Mouse (Mus musculus) liver, embryonic 16.5 days (tissue): ENCODE measurements around the gene Fkbp11. TPM values are rescaled to one million over a fixed set of nuclear protein-coding genes. Genes with fewer than 3 reads are reported as not detected.
"Not testable (repeated sequence)": the region's sequence is repeated elsewhere in the genome, so short reads cannot be mapped to it uniquely, and the experiment has no call there.

Experiments used
- ATAC-seq: fragments of 200-750 bp; cut with Nextera tagmentation; 2 replicates; pipeline ENCODE4 v1.8.0; 2017; ENCODE audit warnings: low read depth, mild to moderate bottlenecking, moderate number of reproducible peaks, moderate library complexity
- H3K27ac ChIP-seq: fragments of 300-500 bp; sonication (generic); 2 replicates; pipeline ENCODE4 v1.5.1; 2014; ENCODE audit warnings: mild to moderate bottlenecking, low read length
- H3K27me3 ChIP-seq: fragments of 300-500 bp; sonication (generic); 2 replicates; pipeline ENCODE4 v1.6.1; 2014; ENCODE audit warnings: low read depth, low read length, mixed read lengths; ENCODE audit not compliant: control insufficient read depth, insufficient read depth
- H3K36me3 ChIP-seq: fragments of 300-500 bp; sonication (generic); 2 replicates; pipeline ENCODE4 v1.6.1; 2014; ENCODE audit warnings: mild to moderate bottlenecking; ENCODE audit not compliant: control insufficient read depth, insufficient read depth
- H3K4me1 ChIP-seq: fragments of 300-500 bp; sonication (generic); 2 replicates; pipeline ENCODE4 v1.6.1; 2014; ENCODE audit warnings: low read depth, low read length, mixed read lengths; ENCODE audit not compliant: control insufficient read depth
- H3K4me2 ChIP-seq: fragments of 300-500 bp; sonication (generic); 2 replicates; pipeline ENCODE4 v1.6.1; 2014; ENCODE audit warnings: low read depth, low read length, mixed read lengths
- H3K4me3 ChIP-seq: fragments of 300-500 bp; sonication (generic); 2 replicates; pipeline ENCODE4 v1.5.1; 2014; ENCODE audit warnings: low read depth, mild to moderate bottlenecking, low read length
- H3K9ac ChIP-seq: fragments of 300-500 bp; sonication (generic); 2 replicates; pipeline ENCODE4 v1.6.1; 2014; ENCODE audit warnings: low read depth, low read length
- H3K9me3 ChIP-seq: fragments of 300-500 bp; sonication (generic); replicated peaks from 2 replicates; pipeline ENCODE4 v1.6.1; 2016; ENCODE audit warnings: low read length; ENCODE audit not compliant: control insufficient read depth
- WGBS: fragments of 180-500 bp; shearing (Covaris S2); extraction: QIAGEN DNeasy Blood & Tissue Kit; methylation state at CpG from one replicate; pipeline ENCODE4 v1.1.7; 2014; ENCODE audit not compliant: insufficient replicate concordance; 5-methylcytosine and 5-hydroxymethylcytosine counted together
- polyA plus RNA-seq: library from polyadenylated mRNA; unstranded; fragments of >200 nt; fragmentation: Nextera tagmentation; extraction: Ambion mirVana; gene quantifications from 2 replicates; pipeline ENCODE4 v1.2.1, GENCODE M21; 2015

The Fkbp11 gene
- polyA plus RNA-seq, 1 experiment from 2014 or later: 182 TPM

DNA sequence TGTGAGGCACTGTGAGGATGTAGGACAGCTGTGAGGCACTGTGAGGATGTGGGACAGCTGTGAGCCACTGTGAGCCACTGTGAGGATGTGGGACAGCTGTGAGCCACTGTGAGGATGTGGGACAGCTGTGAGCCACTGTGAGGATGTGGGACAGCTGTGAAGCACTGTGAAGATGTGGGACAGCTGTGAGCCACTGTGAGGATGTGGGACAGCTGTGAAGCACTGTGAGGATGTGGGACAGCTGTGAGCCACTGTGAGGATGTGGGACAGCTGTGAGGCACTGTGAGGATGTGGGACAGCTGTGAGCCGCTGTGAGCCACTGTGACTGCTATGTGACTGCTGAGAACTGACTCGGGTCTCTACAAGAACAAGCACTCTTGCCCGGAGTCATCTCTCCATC lies 15.9 kb upstream of the Fkbp11 start:
- not testable (repeated sequence) for H3K4me3 ChIP-seq, ATAC-seq, H3K9ac ChIP-seq, H3K27me3 ChIP-seq, H3K4me2 ChIP-seq, H3K4me1 ChIP-seq, H3K9me3 ChIP-seq, H3K36me3 ChIP-seq, H3K27ac ChIP-seq
- 82% methylated on average over 3 of the region's 3 CpGs for WGBS

GRCm38 (mm10) chr15:98742766-98743428 lies 14.9 kb upstream of the Fkbp11 start:
- H3K27me3 ChIP-seq: no peaks in the 10 kb centered on the region
- no peak overlapping the region for H3K27ac ChIP-seq
- WGBS: 71% methylated on average over 8 of the region's 8 CpGs
- H3K4me1 ChIP-seq: no peaks in the 10 kb centered on the region; the same call in 1 of the 2 replicates
- peaks cover 6% of the 10 kb centered on the region for H3K36me3 ChIP-seq
- ATAC-seq: no peak
- H3K4me3 ChIP-seq: no peak overlapping the region
- no peaks in the 10 kb centered on the region for H3K9me3 ChIP-seq
- H3K9ac ChIP-seq: no peak overlapping the region
- no peak overlapping the region for H3K4me2 ChIP-seq

GRCm38 (mm10) chr15:98740219-98740618 lies 12.2 kb upstream of the Fkbp11 start:
- Histone ChIP-seq H3K36me3 (peaks cover 6% of the 10 kb centered on the region), H3K4me3 (no peak overlapping the region), H3K27ac (no peak overlapping the region), H3K27me3 (no peaks in the 10 kb centered on the region), H3K4me1 (no peaks in the 10 kb centered on the region; the same call in 1 of the 2 replicates), H3K9me3 (no peaks in the 10 kb centered on the region), H3K9ac (no peak overlapping the region), H3K4me2 (no peak overlapping the region)
- WGBS: 81% methylated on average over 8 of the region's 8 CpGs
- no peak for ATAC-seq

DNA sequence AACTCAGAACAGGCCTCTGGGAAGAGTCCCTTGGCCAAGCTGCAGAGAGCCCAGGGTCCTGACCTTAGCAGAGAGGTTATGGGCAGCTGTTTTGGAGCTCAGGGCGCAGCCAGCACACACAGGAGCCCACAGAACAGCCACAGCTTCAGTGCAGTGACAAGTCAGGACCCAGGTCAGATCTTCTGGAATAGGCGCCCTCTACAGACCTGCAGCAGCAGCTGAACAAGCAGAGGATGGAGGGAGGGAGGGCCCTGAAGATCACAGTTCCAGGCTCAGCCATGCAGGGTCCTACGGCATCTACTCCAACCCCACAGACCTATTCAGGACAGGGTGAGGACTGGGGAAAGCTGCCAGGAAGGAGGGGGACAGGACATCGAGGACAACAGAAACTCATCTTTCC lies 10.8 kb upstream of the Fkbp11 start:
- H3K27me3 ChIP-seq: no peaks in the 10 kb centered on the region
- peak; percentile 50 for ATAC-seq
- H3K27ac ChIP-seq: peak overlapping the region; percentile 46; the same call in 1 of the 2 replicates

DNA sequence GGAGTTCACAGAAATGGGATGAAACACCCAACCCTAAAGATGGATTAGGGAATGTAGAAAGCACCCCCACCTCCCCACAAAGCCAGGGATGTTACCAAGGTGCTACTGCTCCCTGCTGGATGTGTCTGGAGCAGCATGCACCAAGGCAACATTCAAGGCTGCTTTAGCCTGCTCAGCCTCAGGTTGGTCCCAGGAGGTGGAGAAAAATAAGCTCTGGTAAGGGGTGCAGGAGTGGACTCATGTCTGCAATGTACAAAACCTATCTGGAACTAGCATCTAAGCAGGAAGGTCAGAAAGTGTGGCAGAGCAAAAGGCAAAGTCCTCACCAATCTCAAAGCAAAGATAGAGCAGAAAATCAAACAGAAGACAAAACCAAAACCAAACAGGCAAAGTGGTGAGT lies 9.9 kb upstream of the Fkbp11 start:
- H3K9me3 ChIP-seq: no peaks in the 10 kb centered on the region
- H3K4me1 ChIP-seq: peaks cover 10% of the 10 kb centered on the region
- no peaks in the 10 kb centered on the region for H3K27me3 ChIP-seq
- H3K4me3 ChIP-seq: no peak overlapping the region
- peak; percentile 51 for ATAC-seq
- H3K4me2 ChIP-seq: no peak overlapping the region
- no peak overlapping the region for H3K9ac ChIP-seq
- peak overlapping the region; percentile 17; the same call in 1 of the 2 replicates for H3K27ac ChIP-seq
- H3K36me3 ChIP-seq: peaks cover 6% of the 10 kb centered on the region

More for the DNA sequence above, 10.8 kb upstream of the Fkbp11 start:
- H3K9ac ChIP-seq: no peak overlapping the region
- H3K36me3 ChIP-seq: peaks cover 6% of the 10 kb centered on the region
- WGBS: 51% methylated on average over 4 of the region's 4 CpGs
- H3K4me3 ChIP-seq: no peak overlapping the region
- no peak overlapping the region for H3K4me2 ChIP-seq
- no peaks in the 10 kb centered on the region for H3K9me3 ChIP-seq
- H3K4me1 ChIP-seq: peaks cover 1% of the 10 kb centered on the region

- Histone ChIP-seq H3K27me3 (no peaks in the 10 kb centered on the region), H3K27ac (no peak overlapping the region), H3K36me3 (peaks cover 6% of the 10 kb centered on the region), H3K4me2 (no peak overlapping the region), H3K4me3 (no peak overlapping the region), H3K4me1 (peaks cover 14% of the 10 kb centered on the region), H3K9ac (no peak overlapping the region), H3K9me3 (no peaks in the 10 kb centered on the region)
- WGBS: 71% methylated on average over 10 of the region's 10 CpGs
- ATAC-seq: no peak
These were observed 8.5 kb upstream of the Fkbp11 start for GRCm38 (mm10) chr15:98736521-98736920.

- no peak overlapping the region for H3K4me3 ChIP-seq
- peaks cover 3% of the 10 kb centered on the region; the same call in 1 of the 2 replicates for H3K27me3 ChIP-seq
- H3K27ac ChIP-seq: peak overlapping the region; percentile 60
- H3K9me3 ChIP-seq: no peaks in the 10 kb centered on the region
- H3K9ac ChIP-seq: no peak overlapping the region
- peak; percentile 20; the same call in 1 of the 2 replicates for ATAC-seq
- H3K4me2 ChIP-seq: no peak overlapping the region
- 54% methylated on average over 5 of the region's 5 CpGs for WGBS
- H3K4me1 ChIP-seq: peaks cover 19% of the 10 kb centered on the region
- H3K36me3 ChIP-seq: no peaks in the 10 kb centered on the region
These were observed 6.1 kb upstream of the Fkbp11 start for GRCm38 (mm10) chr15:98733976-98734566.

GRCm38 (mm10) chr15:98733370-98733769 lies 5.4 kb upstream of the Fkbp11 start:
- Histone ChIP-seq H3K4me3 (no peak overlapping the region), H3K27ac (peak overlapping the region; percentile 60), H3K4me1 (peaks cover 20% of the 10 kb centered on the region), H3K27me3 (peaks cover 9% of the 10 kb centered on the region; the same call in 1 of the 2 replicates), H3K36me3 (no peaks in the 10 kb centered on the region), H3K4me2 (no peak overlapping the region), H3K9ac (no peak overlapping the region), H3K9me3 (no peaks in the 10 kb centered on the region)
- ATAC-seq: peak; percentile 55
- WGBS: 18% methylated on average over 6 of the region's 6 CpGs

- peak; percentile 52 for ATAC-seq
These were observed 4.1 kb upstream of the Fkbp11 start for GRCm38 (mm10) chr15:98732006-98732531.

More at GRCm38 (mm10) chr15:98732006-98732531, 4.1 kb upstream of the Fkbp11 start:
- Histone ChIP-seq H3K4me1 (peaks cover 25% of the 10 kb centered on the region), H3K4me2 (no peak overlapping the region), H3K4me3 (no peak overlapping the region), H3K36me3 (no peaks in the 10 kb centered on the region), H3K9me3 (no peaks in the 10 kb centered on the region), H3K27me3 (peaks cover 12% of the 10 kb centered on the region; the same call in 1 of the 2 replicates), H3K9ac (no peak overlapping the region), H3K27ac (no peak overlapping the region)
- 47% methylated on average over 8 of the region's 8 CpGs for WGBS
